ENCODE assay signal across 22 mouse cellular contexts in the genomic region with DNA sequence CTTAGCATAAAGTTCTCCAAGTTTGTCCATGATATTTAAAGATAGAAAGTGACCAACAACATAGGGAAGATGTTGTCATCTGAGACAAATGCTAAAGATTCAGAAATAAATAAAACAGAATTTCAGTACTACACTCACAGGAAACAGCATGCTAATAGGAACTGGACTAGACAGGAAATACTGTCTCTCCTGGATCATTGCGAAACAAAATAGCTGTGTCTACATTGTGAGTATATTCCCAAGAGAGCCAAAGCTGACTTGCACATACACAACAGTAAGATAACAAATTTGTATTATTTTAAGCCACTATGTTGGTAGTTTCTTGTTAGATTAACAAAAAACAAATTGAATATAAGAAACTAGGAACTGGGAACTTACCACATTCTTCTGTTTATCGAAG.
"Had no signal": no experiment of that assay in that cellular context is flagged by ENCODE, and none has a peak within 500 bp of the region (broad histone marks: within the 10 kb centered on the region; RNA-seq: fewer than 3 reads in every experiment).

No protein-coding gene starts in this region.

- H3K4me3 ChIP-seq: gastrocnemius, adult 2 months; heart, adult 2 months; heart, embryonic 12.5 days; hindbrain, embryonic 10.5 days; hindbrain, embryonic 12.5 days; intestine, embryonic 15.5 days; kidney, embryonic 15.5 days; limb, embryonic 13.5 days; limb, embryonic 15.5 days; liver, embryonic 12.5 days had no signal

- H3K4me2 ChIP-seq: heart, embryonic 12.5 days; hindbrain, embryonic 12.5 days; hindbrain, embryonic 14.5 days; intestine, embryonic 15.5 days; kidney, embryonic 15.5 days; limb, embryonic 13.5 days; limb, embryonic 15.5 days; liver, embryonic 12.5 days had no signal

- DNase-seq: gastrocnemius, adult 2 months; gastrocnemius, postnatal 10 days; gastrocnemius, postnatal 25 days; heart, adult 2 months; heart, postnatal 10 days; heart, postnatal 4 days; kidney, adult 18-20 months; kidney, adult 9 months; kidney, postnatal 14 days; kidney, postnatal 36 days; layer of hippocampus, adult 9-11 months; layer of hippocampus, postnatal 36 days; left cerebral cortex, postnatal 4 days had no signal

- H3K27me3 ChIP-seq: heart, embryonic 12.5 days; hindbrain, embryonic 12.5 days; intestine, embryonic 15.5 days; kidney, embryonic 15.5 days; limb, embryonic 13.5 days; limb, embryonic 15.5 days; liver, embryonic 12.5 days had no signal

- H3K36me3 ChIP-seq: heart, embryonic 12.5 days; hindbrain, embryonic 10.5 days; hindbrain, embryonic 12.5 days; intestine, embryonic 15.5 days; kidney, embryonic 15.5 days; limb, embryonic 13.5 days; limb, embryonic 15.5 days; liver, embryonic 12.5 days had no signal
